Mouse (Mus musculus): ENCODE measurements at regions not wholly inside any gene's neighbourhood (a gene's known extent, or its start where the extent isn't known, plus 50 kb on each side); places are given as distances from the start of the nearest gene placed in this dataset.
A peak's percentile ranks its signal among the peaks of the same experiment; 100 is the strongest.

DNA sequence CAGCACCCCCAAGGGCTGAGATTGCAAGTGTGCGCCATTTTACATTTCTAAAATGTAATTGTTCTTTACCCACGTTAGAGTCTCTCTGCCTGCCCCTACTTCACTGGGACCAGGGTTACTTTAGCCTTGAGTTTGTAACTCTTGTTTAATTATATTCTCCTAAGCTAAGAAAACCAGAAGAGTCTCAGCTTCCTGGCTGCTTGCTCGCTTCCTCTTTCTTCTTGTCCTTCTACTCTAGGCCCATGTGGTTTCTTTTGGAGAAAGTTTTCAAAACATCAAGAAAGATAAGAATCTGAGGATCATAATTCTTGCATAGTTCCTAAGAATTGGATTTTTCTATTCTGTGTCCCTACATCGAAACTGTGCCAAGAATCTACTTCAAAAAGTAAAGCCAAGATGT, 228.6 kb downstream of the Tmsb4x start:
- Histone ChIP-seq H3K9me3 (ENCODE audit: control insufficient read depth, low read length) (no peaks in the 10 kb centered on the region), H3K4me1 (ENCODE audit: control insufficient read depth, insufficient read depth, low read length) (no peaks in the 10 kb centered on the region), H3K4me2 (ENCODE audit: low read length) (no peak overlapping the region), H3K4me3 (replicated peaks; ENCODE audit: low read depth, low read length) (no peak overlapping the region), H3K36me3 (ENCODE audit: control insufficient read depth, insufficient read depth, low read length) (no peaks in the 10 kb centered on the region), H3K27ac (replicated peaks; ENCODE audit: low read depth, low read length) (no peak overlapping the region), H3K27me3 (ENCODE audit: control insufficient read depth, insufficient read depth, low read length) (no peaks in the 10 kb centered on the region), H3K9ac (replicated peaks; ENCODE audit: low read length) (no peak overlapping the region)
- 81% methylated on average over 4 of the region's 4 CpGs for WGBS
- no peak for ATAC-seq (ENCODE audit: low FRiP score, low TSS enrichment)
- no peak for DNase-seq

DNA sequence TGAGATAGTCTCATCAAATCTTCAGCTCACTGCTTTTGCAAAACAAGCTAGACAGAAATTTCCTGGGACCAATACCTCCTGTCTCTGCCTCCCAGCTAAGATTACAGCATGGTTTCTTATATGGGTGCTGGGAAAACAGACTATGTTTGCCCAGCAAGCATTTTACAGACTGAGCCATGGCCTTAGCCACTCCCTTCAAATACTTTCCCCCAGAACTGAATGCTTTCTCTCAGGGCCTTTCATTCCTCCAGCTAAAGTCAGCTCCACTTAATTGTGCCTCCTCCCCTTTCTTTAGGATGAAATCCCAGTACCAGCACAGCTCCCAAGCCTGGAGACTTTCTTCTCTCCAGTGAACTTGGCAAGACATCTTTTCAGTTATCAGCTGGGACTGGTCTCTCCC, 232.1 kb downstream of the Tmsb4x start:
- Histone ChIP-seq H3K4me2 (ENCODE audit: low read length) (no peak overlapping the region), H3K4me3 (replicated peaks; ENCODE audit: low read depth, low read length) (no peak overlapping the region), H3K9ac (replicated peaks; ENCODE audit: low read length) (no peak overlapping the region), H3K27me3 (ENCODE audit: control insufficient read depth, insufficient read depth, low read length) (no peaks in the 10 kb centered on the region), H3K4me1 (ENCODE audit: control insufficient read depth, insufficient read depth, low read length) (no peaks in the 10 kb centered on the region), H3K9me3 (ENCODE audit: control insufficient read depth, low read length) (no peaks in the 10 kb centered on the region), H3K36me3 (ENCODE audit: control insufficient read depth, insufficient read depth, low read length) (no peaks in the 10 kb centered on the region), H3K27ac (replicated peaks; ENCODE audit: low read depth, low read length) (no peak overlapping the region)
- DNase-seq: no peak
- no peak for ATAC-seq (ENCODE audit: low FRiP score, low TSS enrichment)

DNA sequence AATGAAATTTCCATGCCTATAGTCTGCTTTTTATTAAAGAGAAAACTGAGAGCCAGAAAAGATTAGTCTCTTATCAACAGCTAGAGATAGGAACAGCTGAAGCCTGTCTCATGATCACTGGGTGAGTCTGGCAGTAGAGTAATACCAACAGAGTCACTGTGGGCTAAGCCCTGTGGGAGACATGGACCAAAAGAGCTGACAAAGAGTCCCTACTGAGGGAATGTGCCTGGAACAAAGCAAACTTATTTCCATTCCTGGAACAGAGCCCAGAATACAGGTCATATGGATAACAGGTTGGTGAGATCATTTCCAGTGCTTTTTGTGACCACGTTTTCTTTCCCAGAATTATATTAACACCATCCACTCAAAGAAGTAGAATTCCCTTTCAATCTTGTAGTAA, 237.4 kb downstream of the Tmsb4x start:
- H3K27me3 ChIP-seq (ENCODE audit: control insufficient read depth, insufficient read depth, low read length): peaks cover 8% of the 10 kb centered on the region; the same call in 1 of the 2 replicates
- no peak overlapping the region for H3K4me2 ChIP-seq (ENCODE audit: low read length)
- no peak overlapping the region for H3K9ac ChIP-seq (replicated peaks; ENCODE audit: low read length)
- H3K4me1 ChIP-seq (ENCODE audit: control insufficient read depth, insufficient read depth, low read length): no peaks in the 10 kb centered on the region
- no peak overlapping the region for H3K4me3 ChIP-seq (replicated peaks; ENCODE audit: low read depth, low read length)
- no peak overlapping the region for H3K27ac ChIP-seq (replicated peaks; ENCODE audit: low read depth, low read length)
- no peaks in the 10 kb centered on the region for H3K36me3 ChIP-seq (ENCODE audit: control insufficient read depth, insufficient read depth, low read length)
- 19% methylated on average over 1 of the region's 1 CpGs for WGBS
- H3K9me3 ChIP-seq (ENCODE audit: control insufficient read depth, low read length): no peaks in the 10 kb centered on the region
- DNase-seq: peak; percentile 69
- peak; percentile 57; the same call in 1 of the 2 replicates for ATAC-seq (ENCODE audit: low FRiP score, low TSS enrichment)

DNA sequence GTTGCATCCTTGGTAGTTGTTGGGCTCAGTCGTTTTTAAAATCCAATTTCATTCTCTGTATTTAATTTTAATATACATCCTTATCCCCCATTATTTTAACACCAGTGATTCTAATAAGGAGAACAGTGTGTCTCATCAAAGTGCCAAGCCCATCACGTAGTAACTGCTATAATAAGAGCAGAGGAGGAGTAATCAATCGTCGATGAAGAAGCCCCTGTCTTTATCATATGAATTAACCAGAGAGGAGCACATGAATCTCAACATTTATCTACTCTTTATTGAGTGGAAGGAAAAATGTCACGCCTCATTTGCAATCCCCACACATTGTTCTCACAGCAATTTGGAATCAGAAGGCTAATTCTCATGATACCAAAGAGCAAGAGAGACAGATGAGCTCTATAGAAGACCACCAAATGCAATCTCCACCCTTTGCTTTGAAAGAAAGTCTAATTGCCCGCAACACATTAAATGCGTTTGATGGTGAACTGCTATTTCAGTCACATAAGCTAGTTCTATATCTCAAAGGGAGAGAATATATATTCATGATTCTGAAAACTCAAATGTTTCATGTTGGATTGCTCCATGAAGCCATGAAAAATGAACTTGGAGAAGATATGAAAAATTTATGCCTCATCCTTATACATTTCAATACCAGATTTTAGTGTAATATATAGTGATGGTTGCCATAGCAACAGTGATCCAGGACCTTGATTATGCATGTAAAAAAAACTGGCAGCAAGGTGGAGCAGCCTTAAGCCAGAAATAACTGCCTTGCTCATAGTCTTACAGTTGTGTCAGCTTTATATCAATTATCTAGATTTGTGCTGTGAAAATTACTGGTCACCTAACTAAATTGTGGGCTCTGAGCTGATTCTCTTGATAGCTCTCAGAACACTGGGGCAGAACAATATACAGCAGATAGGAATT, 244.2 kb downstream of the Tmsb4x start:
- Histone ChIP-seq H3K4me1 (ENCODE audit: control insufficient read depth, insufficient read depth, low read length) (no peaks in the 10 kb centered on the region), H3K27me3 (ENCODE audit: control insufficient read depth, insufficient read depth, low read length) (peaks cover 14% of the 10 kb centered on the region; the same call in 1 of the 2 replicates), H3K4me3 (replicated peaks; ENCODE audit: low read depth, low read length) (no peak overlapping the region), H3K27ac (replicated peaks; ENCODE audit: low read depth, low read length) (0 out of 2 replicates have a peak overlapping the region, but pooled peaks have one; percentile 52), H3K9me3 (ENCODE audit: control insufficient read depth, low read length) (no peaks in the 10 kb centered on the region), H3K4me2 (ENCODE audit: low read length) (no peak overlapping the region), H3K36me3 (ENCODE audit: control insufficient read depth, insufficient read depth, low read length) (no peaks in the 10 kb centered on the region), H3K9ac (replicated peaks; ENCODE audit: low read length) (no peak overlapping the region)
- no peak for ATAC-seq (ENCODE audit: low FRiP score, low TSS enrichment)
- peak; percentile 60 for DNase-seq
- 63% methylated on average over 7 of the region's 7 CpGs for WGBS

GRCm38 (mm10) chrX:166952528-166953189, 256.5 kb downstream of the Tmsb4x start:
- WGBS: 42% methylated on average over 14 of the region's 14 CpGs
- no peaks in the 10 kb centered on the region for H3K36me3 ChIP-seq (ENCODE audit: control insufficient read depth, insufficient read depth, low read length)
- ATAC-seq (ENCODE audit: low FRiP score, low TSS enrichment): no peak
- no peaks in the 10 kb centered on the region for H3K4me1 ChIP-seq (ENCODE audit: control insufficient read depth, insufficient read depth, low read length)
- H3K27me3 ChIP-seq (ENCODE audit: control insufficient read depth, insufficient read depth, low read length): 0 out of 2 replicates have a peak, but pooled peaks cover 5% of the 10 kb centered on the region
- DNase-seq: peak; percentile 14
- H3K4me3 ChIP-seq (replicated peaks; ENCODE audit: low read depth, low read length): no peak overlapping the region
- H3K9me3 ChIP-seq (ENCODE audit: control insufficient read depth, low read length): no peaks in the 10 kb centered on the region
- H3K4me2 ChIP-seq (ENCODE audit: low read length): peak overlapping the region; percentile 18; the same call in 1 of the 2 replicates
- H3K9ac ChIP-seq (replicated peaks; ENCODE audit: low read length): no peak overlapping the region
- H3K27ac ChIP-seq (replicated peaks; ENCODE audit: low read depth, low read length): no peak overlapping the region

DNA sequence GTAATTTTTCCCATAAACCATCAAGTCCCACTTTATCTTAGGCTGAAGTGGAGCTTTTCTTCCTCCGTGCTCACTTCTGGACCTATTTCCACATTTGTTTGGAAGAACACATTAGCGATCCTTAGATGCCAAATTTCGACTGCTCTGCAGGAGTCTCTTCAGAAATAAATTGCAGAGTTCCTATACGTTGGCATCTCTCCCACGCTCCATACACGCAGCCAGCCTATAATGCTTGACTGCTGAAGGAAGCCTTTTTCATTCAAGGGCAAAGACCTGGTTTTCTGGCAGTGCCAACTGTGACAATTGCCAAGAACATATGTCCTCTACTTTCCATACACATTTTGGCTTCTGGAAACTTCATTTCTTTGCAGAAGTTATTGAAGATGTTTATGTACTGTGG, 258.1 kb downstream of the Tmsb4x start:
- Histone ChIP-seq H3K27ac (replicated peaks; ENCODE audit: low read depth, low read length) (no peak overlapping the region), H3K9ac (replicated peaks; ENCODE audit: low read length) (no peak overlapping the region), H3K4me3 (replicated peaks; ENCODE audit: low read depth, low read length) (no peak overlapping the region), H3K9me3 (ENCODE audit: control insufficient read depth, low read length) (no peaks in the 10 kb centered on the region), H3K27me3 (ENCODE audit: control insufficient read depth, insufficient read depth, low read length) (no peaks in the 10 kb centered on the region), H3K4me2 (ENCODE audit: low read length) (no peak overlapping the region), H3K4me1 (ENCODE audit: control insufficient read depth, insufficient read depth, low read length) (no peaks in the 10 kb centered on the region), H3K36me3 (ENCODE audit: control insufficient read depth, insufficient read depth, low read length) (no peaks in the 10 kb centered on the region)
- no peak for DNase-seq
- ATAC-seq (ENCODE audit: low FRiP score, low TSS enrichment): no peak
- 87% methylated on average over 6 of the region's 6 CpGs for WGBS

DNA sequence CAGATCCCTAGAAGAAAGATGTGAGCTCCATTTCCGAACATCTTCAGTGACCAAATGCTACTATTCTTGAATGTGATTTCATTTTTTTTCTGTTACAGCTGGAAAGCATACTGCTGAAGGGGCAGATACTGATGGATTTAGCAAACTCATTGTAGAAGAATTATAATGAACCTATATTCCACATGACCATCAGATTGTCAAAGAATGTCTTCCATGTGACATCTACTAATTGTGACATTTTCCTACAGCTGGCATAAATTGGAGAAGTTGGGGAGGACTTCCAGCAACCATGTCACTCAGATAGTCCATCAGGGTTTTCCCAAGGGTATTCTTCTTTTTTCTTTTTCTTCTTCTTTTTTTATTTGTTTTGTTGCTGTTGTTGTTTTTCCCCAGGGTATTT, 263.2 kb downstream of the Tmsb4x start:
- Histone ChIP-seq H3K27ac (replicated peaks; ENCODE audit: low read depth, low read length) (no peak overlapping the region), H3K27me3 (ENCODE audit: control insufficient read depth, insufficient read depth, low read length) (0 out of 2 replicates have a peak, but pooled peaks cover 4% of the 10 kb centered on the region), H3K9ac (replicated peaks; ENCODE audit: low read length) (no peak overlapping the region), H3K4me1 (ENCODE audit: control insufficient read depth, insufficient read depth, low read length) (no peaks in the 10 kb centered on the region), H3K4me2 (ENCODE audit: low read length) (no peak overlapping the region), H3K4me3 (replicated peaks; ENCODE audit: low read depth, low read length) (no peak overlapping the region), H3K36me3 (ENCODE audit: control insufficient read depth, insufficient read depth, low read length) (no peaks in the 10 kb centered on the region), H3K9me3 (ENCODE audit: control insufficient read depth, low read length) (no peaks in the 10 kb centered on the region)
- 84% methylated on average over 1 of the region's 1 CpGs for WGBS
- no peak for DNase-seq
- ATAC-seq (ENCODE audit: low FRiP score, low TSS enrichment): no peak

- Histone ChIP-seq H3K4me3 (replicated peaks; ENCODE audit: low read depth, low read length) (no peak overlapping the region), H3K27ac (replicated peaks; ENCODE audit: low read depth, low read length) (no peak overlapping the region)
- DNase-seq: no peak
Observed at GRCm38 (mm10) chrX:166945476-166945875, 263.6 kb downstream of the Tmsb4x start.

More at GRCm38 (mm10) chrX:166945476-166945875, 263.6 kb downstream of the Tmsb4x start:
- H3K9ac ChIP-seq (replicated peaks; ENCODE audit: low read length): no peak overlapping the region
- H3K9me3 ChIP-seq (ENCODE audit: control insufficient read depth, low read length): no peaks in the 10 kb centered on the region
- no peak for ATAC-seq (ENCODE audit: low FRiP score, low TSS enrichment)
- H3K4me1 ChIP-seq (ENCODE audit: control insufficient read depth, insufficient read depth, low read length): no peaks in the 10 kb centered on the region
- H3K36me3 ChIP-seq (ENCODE audit: control insufficient read depth, insufficient read depth, low read length): no peaks in the 10 kb centered on the region
- 0 out of 2 replicates have a peak, but pooled peaks cover 4% of the 10 kb centered on the region for H3K27me3 ChIP-seq (ENCODE audit: control insufficient read depth, insufficient read depth, low read length)
- 91% methylated on average over 1 of the region's 1 CpGs for WGBS
- no peak overlapping the region for H3K4me2 ChIP-seq (ENCODE audit: low read length)
